Mouse (Mus musculus): ENCODE data around the gene Armc12. TPM values are rescaled to one million over a fixed set of nuclear protein-coding genes. Genes with fewer than 3 reads are reported as not detected.

Armc12 gene
- polyA plus RNA-seq, 1 experiment: not detected

DNA sequence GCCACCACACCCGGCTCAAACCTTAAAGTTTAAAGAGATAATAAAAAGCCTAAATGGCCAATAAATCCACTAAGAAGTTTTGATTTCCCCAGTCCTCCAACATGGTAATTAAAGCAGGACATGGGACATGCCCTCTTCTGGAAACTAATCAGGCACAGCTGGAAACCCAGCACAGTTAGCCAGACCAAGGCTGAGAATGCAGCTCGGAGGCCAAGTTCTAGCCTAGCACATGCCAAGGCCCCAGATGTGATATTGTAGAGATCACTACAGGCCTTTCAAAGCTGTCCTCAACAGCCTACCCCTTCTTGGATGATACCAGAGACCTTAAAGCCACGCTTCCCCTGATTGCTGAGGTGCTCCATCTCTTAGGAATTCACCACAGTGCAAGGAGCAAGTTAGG lies 55.9 kb downstream of the Armc12 start:
- 66% methylated on average over 3 of the region's 3 CpGs for WGBS
- Histone ChIP-seq H3K4me3 (ENCODE audit: low read depth, low read length) (no peak overlapping the region), H3K27ac (ENCODE audit: insufficient read depth, low read depth, low read length) (no peak overlapping the region), H3K36me3 (ENCODE audit: control insufficient read depth, insufficient read depth, low read length) (peaks cover 31% of the 10 kb centered on the region), H3K4me1 (ENCODE audit: control insufficient read depth, insufficient read depth, insufficient read length, low read length) (no peaks in the 10 kb centered on the region), H3K27me3 (ENCODE audit: control insufficient read depth, insufficient read depth, low read length) (no peaks in the 10 kb centered on the region)
- no peak for TF ChIP-seq CTCF (IDR thresholded peaks at IDR 0.05; ENCODE audit: extremely low read depth, insufficient read length, insufficient replicate concordance, low read depth, low read length)
- TF ChIP-seq POLR2A (IDR thresholded peaks at IDR 0.05; ENCODE audit: low read depth, low read length): no peak

DNA sequence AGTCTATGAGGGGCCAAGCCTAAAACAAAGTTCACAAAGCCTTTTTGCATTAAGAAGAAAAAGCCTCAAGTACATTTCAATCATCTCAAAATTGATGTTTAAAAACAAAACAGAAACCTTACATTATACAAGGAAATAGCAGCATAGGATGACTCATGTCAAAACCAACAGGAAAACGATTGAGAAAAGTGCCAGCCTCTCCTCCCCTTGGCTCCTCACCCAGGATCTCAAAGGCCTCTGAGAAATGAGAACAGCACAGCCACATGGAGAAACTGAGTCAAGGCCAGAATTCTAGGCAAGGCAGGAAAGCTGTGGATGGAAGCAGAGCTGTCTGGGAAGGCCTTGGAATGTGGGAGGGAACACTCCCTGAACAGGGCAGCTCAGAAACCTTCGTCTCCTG lies 58.0 kb downstream of the Armc12 start:
- Histone ChIP-seq H3K27me3 (ENCODE audit: control insufficient read depth, insufficient read depth, low read length) (no peaks in the 10 kb centered on the region), H3K36me3 (ENCODE audit: control insufficient read depth, insufficient read depth, low read length) (peaks cover 49% of the 10 kb centered on the region), H3K4me1 (ENCODE audit: control insufficient read depth, insufficient read depth, insufficient read length, low read length) (no peaks in the 10 kb centered on the region), H3K4me3 (ENCODE audit: low read depth, low read length) (no peak overlapping the region), H3K27ac (ENCODE audit: insufficient read depth, low read depth, low read length) (no peak overlapping the region)
- WGBS: 51% methylated on average over 2 of the region's 2 CpGs
- TF ChIP-seq POLR2A (IDR thresholded peaks at IDR 0.05; ENCODE audit: low read depth, low read length) (no peak), CTCF (IDR thresholded peaks at IDR 0.05; ENCODE audit: extremely low read depth, insufficient read length, insufficient replicate concordance, low read depth, low read length) (no peak)

Other genes with a start within 250 kb of the Armc12 start
- 13.3 and 16.6 TPM in 2 replicates for gene Fance, start 217.3 kb upstream of the Armc12 start, polyA plus RNA-seq (2012; rRNA removed)
- gene Rpl10a, start 202.3 kb upstream of the Armc12 start, polyA plus RNA-seq (2012; rRNA removed): 1,432 and 2,365 TPM in 2 replicates
- 25.2 and 36.7 TPM in 2 replicates for gene Tead3, start 180.0 kb upstream of the Armc12 start, polyA plus RNA-seq (2012; rRNA removed)
- 0.34 TPM in 1 of 2 replicates, not detected in the other for gene Tulp1, start 165.6 kb upstream of the Armc12 start, polyA plus RNA-seq (2012; rRNA removed)
- 4.0 and 10.6 TPM in 2 replicates for gene Fkbp5, start 13.3 kb upstream of the Armc12 start, polyA plus RNA-seq (2012; rRNA removed)
- not detected in 2 replicates for gene Clpsl2, start 18.6 kb downstream of the Armc12 start, polyA plus RNA-seq (2012; rRNA removed)
- 1,332 and 30,405 TPM in 2 replicates for gene Clps, start 30.0 kb downstream of the Armc12 start, polyA plus RNA-seq (2012; rRNA removed)
- gene Lhfpl5, start 44.8 kb downstream of the Armc12 start, polyA plus RNA-seq (2012; rRNA removed): 0.66 and 1.0 TPM in 2 replicates
- 10.1 and 19.7 TPM in 2 replicates for gene Srpk1, start 91.9 kb downstream of the Armc12 start, polyA plus RNA-seq (2012; rRNA removed)
- gene Slc26a8, start 159.4 kb downstream of the Armc12 start, polyA plus RNA-seq (2012; rRNA removed): 0.08 and 0.14 TPM in 2 replicates
- 30.8 and 47.8 TPM in 2 replicates for gene Mapk14, start 160.5 kb downstream of the Armc12 start, polyA plus RNA-seq (2012; rRNA removed)
- 0.19 and 0.55 TPM in 2 replicates for gene AC170998.1, start 195.3 kb downstream of the Armc12 start, polyA plus RNA-seq (2012; rRNA removed)
- gene Mapk13, start 238.5 kb downstream of the Armc12 start, polyA plus RNA-seq (2012; rRNA removed): 108 and 266 TPM in 2 replicates

Measured in small intestine, adult 2 months (tissue).